Mouse (Mus musculus): ENCODE results near the gene Fsd1l. TPM values are rescaled to one million over a fixed set of nuclear protein-coding genes. Genes with fewer than 3 reads are reported as not detected.

The Fsd1l gene
- polyA plus RNA-seq, 1 experiment from 2014 or later, result 27.7 TPM

GRCm38 (mm10) chr4:53621490-53621889 lies 9.8 kb upstream of the Fsd1l start:
- H3K9me3 ChIP-seq (ENCODE audit: control insufficient read depth, low read length), result no peaks in the 10 kb centered on the region
- no peak for DNase-seq (ENCODE audit: low spot score)
- H3K4me3 ChIP-seq (ENCODE audit: low read depth, low read length), result no peak overlapping the region
- peaks cover 3% of the 10 kb centered on the region; the same call in 1 of the 2 replicates for H3K4me1 ChIP-seq (replicated peaks; ENCODE audit: control insufficient read depth, insufficient read depth, low read length)
- H3K27me3 ChIP-seq (ENCODE audit: control insufficient read depth, insufficient read depth, low read length), result no peaks in the 10 kb centered on the region
- no peak overlapping the region for H3K27ac ChIP-seq (ENCODE audit: low read depth, low read length)
- no peaks in the 10 kb centered on the region for H3K36me3 ChIP-seq (ENCODE audit: control insufficient read depth, insufficient read depth, low read length)
- ATAC-seq (replicated peaks; ENCODE audit: low FRiP score), result no peak
- no peak overlapping the region for H3K4me2 ChIP-seq (ENCODE audit: low read depth, low read length, severe bottlenecking)
- no peak overlapping the region for H3K9ac ChIP-seq (ENCODE audit: low read length)
- 80% methylated on average over 5 of the region's 5 CpGs for WGBS

DNA sequence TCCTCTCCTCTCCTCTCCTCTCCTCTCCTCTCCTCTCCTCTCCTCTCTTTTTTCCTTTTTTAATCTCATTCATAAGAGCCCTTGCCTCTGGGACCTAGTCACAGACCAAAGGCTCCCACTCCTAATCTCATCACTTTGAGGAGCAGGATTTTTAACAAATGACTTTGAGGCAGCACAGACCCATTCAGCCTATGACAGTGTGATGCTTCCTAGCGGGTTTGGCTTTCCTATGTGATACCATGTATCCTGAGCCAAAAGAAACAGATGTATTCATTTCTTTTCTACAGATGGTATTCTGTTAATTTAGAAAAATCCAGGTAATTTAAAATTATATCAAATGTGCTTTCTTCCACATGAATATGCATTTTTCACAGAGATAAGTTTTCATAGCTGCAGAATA lies 7.6 kb upstream of the Fsd1l start:
- no peak for DNase-seq (ENCODE audit: low spot score)
- 84% methylated on average over 1 of the region's 1 CpGs for WGBS

GRCm38 (mm10) chr4:53624816-53625215 lies 6.5 kb upstream of the Fsd1l start:
- no peak overlapping the region for H3K9ac ChIP-seq (ENCODE audit: low read length)
- no peak overlapping the region for H3K4me3 ChIP-seq (ENCODE audit: low read depth, low read length)
- 52% methylated on average over 4 of the region's 4 CpGs for WGBS
- no peaks in the 10 kb centered on the region for H3K36me3 ChIP-seq (ENCODE audit: control insufficient read depth, insufficient read depth, low read length)
- peak; percentile 56 for DNase-seq (ENCODE audit: low spot score)
- no peaks in the 10 kb centered on the region for H3K9me3 ChIP-seq (ENCODE audit: control insufficient read depth, low read length)
- peaks cover 3% of the 10 kb centered on the region; the same call in 1 of the 2 replicates for H3K4me1 ChIP-seq (replicated peaks; ENCODE audit: control insufficient read depth, insufficient read depth, low read length)
- no peaks in the 10 kb centered on the region for H3K27me3 ChIP-seq (ENCODE audit: control insufficient read depth, insufficient read depth, low read length)
- ATAC-seq (replicated peaks; ENCODE audit: low FRiP score), result peak; percentile 51
- H3K27ac ChIP-seq (ENCODE audit: low read depth, low read length), result no peak overlapping the region
- H3K4me2 ChIP-seq (ENCODE audit: low read depth, low read length, severe bottlenecking), result no peak overlapping the region

More for the DNA sequence above, 7.6 kb upstream of the Fsd1l start:
- Histone ChIP-seq H3K9me3 (ENCODE audit: control insufficient read depth, low read length) (no peaks in the 10 kb centered on the region), H3K27ac (ENCODE audit: low read depth, low read length) (no peak overlapping the region), H3K27me3 (ENCODE audit: control insufficient read depth, insufficient read depth, low read length) (no peaks in the 10 kb centered on the region), H3K9ac (ENCODE audit: low read length) (no peak overlapping the region), H3K4me3 (ENCODE audit: low read depth, low read length) (no peak overlapping the region), H3K36me3 (ENCODE audit: control insufficient read depth, insufficient read depth, low read length) (no peaks in the 10 kb centered on the region), H3K4me1 (replicated peaks; ENCODE audit: control insufficient read depth, insufficient read depth, low read length) (peaks cover 3% of the 10 kb centered on the region; the same call in 1 of the 2 replicates), H3K4me2 (ENCODE audit: low read depth, low read length, severe bottlenecking) (no peak overlapping the region)
- ATAC-seq (replicated peaks; ENCODE audit: low FRiP score), result no peak

GRCm38 (mm10) chr4:53625263-53625662 lies 6.0 kb upstream of the Fsd1l start:
- Histone ChIP-seq H3K36me3 (ENCODE audit: control insufficient read depth, insufficient read depth, low read length) (no peaks in the 10 kb centered on the region), H3K27ac (ENCODE audit: low read depth, low read length) (no peak overlapping the region), H3K4me1 (replicated peaks; ENCODE audit: control insufficient read depth, insufficient read depth, low read length) (peaks cover 3% of the 10 kb centered on the region; the same call in 1 of the 2 replicates), H3K4me2 (ENCODE audit: low read depth, low read length, severe bottlenecking) (no peak overlapping the region), H3K4me3 (ENCODE audit: low read depth, low read length) (no peak overlapping the region), H3K27me3 (ENCODE audit: control insufficient read depth, insufficient read depth, low read length) (no peaks in the 10 kb centered on the region), H3K9me3 (ENCODE audit: control insufficient read depth, low read length) (no peaks in the 10 kb centered on the region), H3K9ac (ENCODE audit: low read length) (no peak overlapping the region)
- WGBS, result 93% methylated on average over 3 of the region's 3 CpGs
- DNase-seq (ENCODE audit: low spot score) (no peak), ATAC-seq (replicated peaks; ENCODE audit: low FRiP score) (no peak)

DNA sequence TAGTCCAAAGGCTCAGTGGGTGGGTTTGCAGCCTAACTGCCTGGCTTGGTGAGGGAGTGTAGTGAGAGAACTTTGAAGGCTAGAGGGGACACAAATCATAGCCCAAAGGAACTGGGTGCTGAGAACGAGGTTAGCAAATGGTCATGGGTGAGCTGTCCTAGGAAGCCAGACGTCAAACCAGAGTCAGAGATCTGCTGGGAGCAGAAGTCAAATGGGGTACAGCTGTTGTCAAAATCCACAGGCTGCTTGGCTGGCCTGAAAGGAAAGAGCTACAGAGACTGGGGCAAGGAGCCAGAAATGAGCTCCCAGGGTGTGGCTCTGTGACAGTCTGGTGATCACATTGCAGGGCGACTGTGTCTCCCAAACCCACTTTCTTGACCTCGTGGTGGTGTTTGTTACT lies 2.3 kb upstream of the Fsd1l start:
- DNase-seq (ENCODE audit: low spot score) (no peak), ATAC-seq (replicated peaks; ENCODE audit: low FRiP score) (no peak)
- H3K27ac ChIP-seq (ENCODE audit: low read depth, low read length), result no peak overlapping the region
- H3K4me1 ChIP-seq (replicated peaks; ENCODE audit: control insufficient read depth, insufficient read depth, low read length), result peaks cover 7% of the 10 kb centered on the region; the same call in 1 of the 2 replicates
- no peaks in the 10 kb centered on the region for H3K27me3 ChIP-seq (ENCODE audit: control insufficient read depth, insufficient read depth, low read length)
- no peak overlapping the region for H3K9ac ChIP-seq (ENCODE audit: low read length)
- H3K9me3 ChIP-seq (ENCODE audit: control insufficient read depth, low read length), result no peaks in the 10 kb centered on the region
- no peak overlapping the region for H3K4me3 ChIP-seq (ENCODE audit: low read depth, low read length)
- 75% methylated on average over 4 of the region's 4 CpGs for WGBS
- H3K36me3 ChIP-seq (ENCODE audit: control insufficient read depth, insufficient read depth, low read length), result no peaks in the 10 kb centered on the region
- no peak overlapping the region for H3K4me2 ChIP-seq (ENCODE audit: low read depth, low read length, severe bottlenecking)

DNA sequence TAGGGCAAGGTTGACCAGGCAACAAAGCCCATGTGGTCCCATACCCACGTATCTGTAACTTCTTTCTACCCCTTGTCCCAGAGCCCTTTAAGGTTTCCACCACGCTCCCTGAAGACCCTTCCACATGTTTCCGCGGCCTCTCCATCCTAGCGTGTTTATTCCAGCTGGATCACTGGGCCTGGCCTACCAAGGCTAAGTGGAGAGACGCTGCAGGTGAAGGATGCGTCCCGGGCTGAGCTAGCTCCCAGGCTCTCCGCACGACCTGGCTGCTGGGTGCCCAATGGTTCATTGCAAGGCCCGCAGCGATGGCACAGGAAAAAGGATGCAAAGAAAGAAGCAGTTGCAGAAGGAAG lies 332 bp upstream of the Fsd1l start:
- Histone ChIP-seq H3K4me2 (ENCODE audit: low read depth, low read length, severe bottlenecking) (peak overlapping the region; percentile 75), H3K36me3 (ENCODE audit: control insufficient read depth, insufficient read depth, low read length) (no peaks in the 10 kb centered on the region), H3K9ac (ENCODE audit: low read length) (peak overlapping the region; percentile 87), H3K27me3 (ENCODE audit: control insufficient read depth, insufficient read depth, low read length) (no peaks in the 10 kb centered on the region), H3K4me3 (ENCODE audit: low read depth, low read length) (peak overlapping the region; percentile 79), H3K27ac (ENCODE audit: low read depth, low read length) (0 out of 2 replicates have a peak overlapping the region, but pooled peaks have one; percentile 50), H3K9me3 (ENCODE audit: control insufficient read depth, low read length) (no peaks in the 10 kb centered on the region), H3K4me1 (replicated peaks; ENCODE audit: control insufficient read depth, insufficient read depth, low read length) (peaks cover 5% of the 10 kb centered on the region; the same call in 1 of the 2 replicates)
- peak; percentile 57; the same call in 1 of the 2 replicates for ATAC-seq (replicated peaks; ENCODE audit: low FRiP score)
- no peak for DNase-seq (ENCODE audit: low spot score)
- WGBS, result 5% methylated on average over 12 of the region's 12 CpGs

GRCm38 (mm10) chr4:53632011-53632349 lies 709 bp downstream of the Fsd1l start:
- Histone ChIP-seq H3K36me3 (ENCODE audit: control insufficient read depth, insufficient read depth, low read length) (no peaks in the 10 kb centered on the region), H3K4me1 (replicated peaks; ENCODE audit: control insufficient read depth, insufficient read depth, low read length) (peaks cover 5% of the 10 kb centered on the region; the same call in 1 of the 2 replicates), H3K4me2 (ENCODE audit: low read depth, low read length, severe bottlenecking) (peak overlapping the region; percentile 75), H3K27ac (ENCODE audit: low read depth, low read length) (peak overlapping the region; percentile 68; the same call in 1 of the 2 replicates), H3K9me3 (ENCODE audit: control insufficient read depth, low read length) (no peaks in the 10 kb centered on the region), H3K9ac (ENCODE audit: low read length) (peak overlapping the region; percentile 87), H3K4me3 (ENCODE audit: low read depth, low read length) (peak overlapping the region; percentile 79), H3K27me3 (ENCODE audit: control insufficient read depth, insufficient read depth, low read length) (no peaks in the 10 kb centered on the region)
- no peak for ATAC-seq (replicated peaks; ENCODE audit: low FRiP score)
- no peak for DNase-seq (ENCODE audit: low spot score)
- WGBS, result 2% methylated on average over 5 of the region's 5 CpGs

DNA sequence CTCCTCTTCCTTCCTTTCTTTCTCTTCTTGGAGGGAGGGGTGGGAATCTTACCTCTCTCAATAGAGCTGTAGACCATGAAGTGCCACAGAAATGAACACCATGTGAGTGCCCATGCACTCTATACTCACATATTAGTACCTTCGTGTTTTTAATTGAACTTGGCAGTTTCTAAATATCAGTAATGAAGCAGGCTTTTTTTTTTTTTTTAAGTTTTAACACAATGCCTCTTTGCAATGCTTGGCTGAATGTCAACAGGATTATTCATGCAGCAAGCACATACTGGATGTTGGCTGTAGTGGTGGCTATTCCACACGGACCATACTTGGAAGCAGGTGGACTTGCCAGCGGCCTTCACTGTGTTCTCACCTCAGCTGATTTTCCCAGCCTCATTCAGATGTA lies 4.1 kb downstream of the Fsd1l start:
- no peak overlapping the region for H3K4me3 ChIP-seq (ENCODE audit: low read depth, low read length)
- DNase-seq (ENCODE audit: low spot score) (no peak), ATAC-seq (replicated peaks; ENCODE audit: low FRiP score) (no peak)
- no peak overlapping the region for H3K9ac ChIP-seq (ENCODE audit: low read length)
- WGBS, result 50% methylated on average over 3 of the region's 3 CpGs
- peaks cover 5% of the 10 kb centered on the region; the same call in 1 of the 2 replicates for H3K4me1 ChIP-seq (replicated peaks; ENCODE audit: control insufficient read depth, insufficient read depth, low read length)
- H3K4me2 ChIP-seq (ENCODE audit: low read depth, low read length, severe bottlenecking), result no peak overlapping the region
- no peaks in the 10 kb centered on the region for H3K36me3 ChIP-seq (ENCODE audit: control insufficient read depth, insufficient read depth, low read length)
- no peak overlapping the region for H3K27ac ChIP-seq (ENCODE audit: low read depth, low read length)
- H3K27me3 ChIP-seq (ENCODE audit: control insufficient read depth, insufficient read depth, low read length), result no peaks in the 10 kb centered on the region
- no peaks in the 10 kb centered on the region for H3K9me3 ChIP-seq (ENCODE audit: control insufficient read depth, low read length)

DNA sequence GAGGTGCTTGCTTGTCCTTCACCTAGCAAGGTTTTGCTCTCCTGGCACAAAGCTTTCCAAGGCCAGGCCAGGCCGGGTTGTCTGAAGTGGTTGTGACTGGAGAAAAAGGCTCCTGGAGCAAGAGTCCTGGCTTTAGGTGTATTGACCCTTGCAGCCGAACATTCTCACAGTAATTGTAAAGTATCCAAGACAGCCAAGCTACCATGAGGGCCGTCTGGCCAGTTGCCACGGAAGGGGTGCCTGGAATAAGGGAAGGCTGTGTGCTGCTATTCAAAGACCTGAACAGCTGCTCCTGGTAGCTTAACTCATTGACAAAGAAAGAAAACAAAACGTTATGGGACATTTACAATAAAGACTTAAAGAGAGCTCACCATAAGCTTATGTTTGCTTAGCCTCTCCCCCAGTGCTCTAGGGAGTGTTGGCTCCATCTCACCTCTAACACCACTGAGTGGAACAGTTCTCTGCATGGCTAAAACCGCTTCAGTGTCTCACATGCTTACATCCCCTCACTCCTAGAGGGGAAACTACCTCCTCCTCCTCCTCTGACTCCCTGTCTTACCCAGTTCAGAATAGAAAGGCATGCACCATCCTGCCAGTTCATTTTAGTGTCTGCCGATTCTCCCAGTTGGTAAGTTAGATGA lies 6.1 kb downstream of the Fsd1l start:
- H3K27ac ChIP-seq (ENCODE audit: low read depth, low read length), result no peak overlapping the region
- DNase-seq (ENCODE audit: low spot score), result no peak
- no peaks in the 10 kb centered on the region for H3K36me3 ChIP-seq (ENCODE audit: control insufficient read depth, insufficient read depth, low read length)
- no peaks in the 10 kb centered on the region; the same call in 1 of the 2 replicates for H3K4me1 ChIP-seq (replicated peaks; ENCODE audit: control insufficient read depth, insufficient read depth, low read length)
- H3K4me2 ChIP-seq (ENCODE audit: low read depth, low read length, severe bottlenecking), result no peak overlapping the region
- no peak overlapping the region for H3K9ac ChIP-seq (ENCODE audit: low read length)
- H3K4me3 ChIP-seq (ENCODE audit: low read depth, low read length), result no peak overlapping the region
- ATAC-seq (replicated peaks; ENCODE audit: low FRiP score), result no peak
- no peaks in the 10 kb centered on the region for H3K27me3 ChIP-seq (ENCODE audit: control insufficient read depth, insufficient read depth, low read length)
- 60% methylated on average over 7 of the region's 7 CpGs for WGBS
- no peaks in the 10 kb centered on the region for H3K9me3 ChIP-seq (ENCODE audit: control insufficient read depth, low read length)

All from forebrain, embryonic 11.5 days (tissue).